Mouse (Mus musculus): ENCODE data around the gene Gsg1l2.

Gsg1l2 gene

GRCm38 (mm10) chr11:67820221-67820620, 45.8 kb downstream of the Gsg1l2 start:
- DNase-seq (ENCODE audit: low spot score) = peak; percentile 51

GRCm38 (mm10) chr11:67821560-67821959, 47.2 kb downstream of the Gsg1l2 start:
- no peak for DNase-seq (ENCODE audit: low spot score)

- DNase-seq (ENCODE audit: low spot score) = peak; percentile 42
Observed at GRCm38 (mm10) chr11:67828360-67829059, 54.1 kb downstream of the Gsg1l2 start.

GRCm38 (mm10) chr11:67829530-67829929, 55.1 kb downstream of the Gsg1l2 start:
- DNase-seq (ENCODE audit: low spot score) = no peak

GRCm38 (mm10) chr11:67831820-67832219, 57.4 kb downstream of the Gsg1l2 start:
- no peak for DNase-seq (ENCODE audit: low spot score)

- peak; percentile 66 for DNase-seq (ENCODE audit: low spot score)
Observed at GRCm38 (mm10) chr11:67835408-67836078, 61.1 kb downstream of the Gsg1l2 start.
